In genomic region chr12:51694096-51694495, GRCm38 (mm10) we compare ENCODE assay signal across 11 mouse cellular contexts. TPM values are rescaled to one million over a fixed set of nuclear protein-coding genes. Genes with fewer than 3 reads are reported as not detected.
DNase-seq lines count a peak whose midpoint lies in the region; ATAC-seq and TF ChIP-seq lines count a peak whose summit lies in the region.
"Had no signal": no experiment of that assay in that cellular context is flagged by ENCODE, and none has a peak within 500 bp of the region (broad histone marks: within the 10 kb centered on the region; RNA-seq: fewer than 3 reads in every experiment).

No protein-coding gene starts in this region.

- ATAC-seq in heart, embryonic 14.5 days (ENCODE audit: insufficient number of reproducible peaks, insufficient read depth, low FRiP score, low read depth): no peak
- no peak for ATAC-seq in megakaryocyte, adult 5-6 weeks (ENCODE audit: poor library complexity, severe bottlenecking)
- no peak for ATAC-seq in intestine, postnatal 0 days
- no peak for ATAC-seq in stomach, postnatal 0 days (ENCODE audit: low FRiP score, low TSS enrichment)
- ATAC-seq in forebrain, embryonic 11.5 days (replicated peaks; ENCODE audit: low FRiP score): no peak
- ATAC-seq: forebrain, embryonic 13.5 days had no signal

- peaks cover 5 to 25% of the 10 kb centered on the region in 2 experiments; a peak in 3 of 4 replicates for H3K4me1 ChIP-seq in heart, embryonic 14.5 days (ENCODE audit: control insufficient read depth in 2 of 2, insufficient read depth in 2 of 2, low read length in 2 of 2)
- H3K4me1 ChIP-seq in megakaryocyte, embryonic 14.5 days: peaks cover 41% of the 10 kb centered on the region
- 0 out of 2 replicates have a peak, but pooled peaks cover 2% of the 10 kb centered on the region for H3K4me1 ChIP-seq in intestine, postnatal 0 days (replicated peaks; ENCODE audit: control insufficient read depth, insufficient read depth, low read length)
- H3K4me1 ChIP-seq in stomach, postnatal 0 days (replicated peaks; ENCODE audit: control insufficient read depth, insufficient read depth): no peaks in the 10 kb centered on the region
- no peaks in the 10 kb centered on the region for H3K4me1 ChIP-seq in forebrain, embryonic 11.5 days (replicated peaks; ENCODE audit: control insufficient read depth, insufficient read depth, low read length)

- intact Hi-C loops in heart, postnatal 36 days (cut with DNase I): loop anchor here (2.0 kb wide), 1 partner anchor 15 kb away; no protein-coding TSS in a partner anchor

- TF ChIP-seq EP300 in stomach, postnatal 0 days (optimal IDR thresholded peaks at IDR 0.05): no peak

- peak overlapping the region; percentile 3; the same call in 1 of the 2 replicates for H3K9ac ChIP-seq in heart, embryonic 14.5 days (ENCODE audit: low read length)
- no peak overlapping the region for H3K9ac ChIP-seq in intestine, postnatal 0 days (ENCODE audit: low read depth, low read length)
- no peak overlapping the region for H3K9ac ChIP-seq in stomach, postnatal 0 days (ENCODE audit: low read length)
- no peak overlapping the region for H3K9ac ChIP-seq in forebrain, embryonic 11.5 days (ENCODE audit: low read length)
- H3K9ac ChIP-seq: forebrain, embryonic 13.5 days had no signal

- TF ChIP-seq CTCF in intestine, postnatal 0 days (IDR thresholded peaks at IDR 0.05; ENCODE audit: low read depth): no peak
- TF ChIP-seq CTCF in stomach, postnatal 0 days (IDR thresholded peaks at IDR 0.05; ENCODE audit: low read depth): no peak

- H3K9me3 ChIP-seq in heart, embryonic 14.5 days (ENCODE audit: control insufficient read depth, low read length): no peaks in the 10 kb centered on the region
- peaks cover 4% of the 10 kb centered on the region for H3K9me3 ChIP-seq in megakaryocyte, embryonic 14.5 days
- H3K9me3 ChIP-seq in intestine, postnatal 0 days (ENCODE audit: control insufficient read depth): no peaks in the 10 kb centered on the region
- no peaks in the 10 kb centered on the region for H3K9me3 ChIP-seq in stomach, postnatal 0 days (ENCODE audit: control insufficient read depth, low read length)
- no peaks in the 10 kb centered on the region for H3K9me3 ChIP-seq in forebrain, embryonic 11.5 days (ENCODE audit: control insufficient read depth, low read length)
- H3K9me3 ChIP-seq: forebrain, embryonic 13.5 days had no signal

- no peaks in the 10 kb centered on the region for H3K36me3 ChIP-seq in heart, embryonic 14.5 days (ENCODE audit: control insufficient read depth, insufficient read depth, low read length)
- peaks cover 6% of the 10 kb centered on the region for H3K36me3 ChIP-seq in megakaryocyte, embryonic 14.5 days (replicated peaks; ENCODE audit: low read length)
- H3K36me3 ChIP-seq in intestine, postnatal 0 days (ENCODE audit: control insufficient read depth, insufficient read depth): no peaks in the 10 kb centered on the region
- no peaks in the 10 kb centered on the region for H3K36me3 ChIP-seq in stomach, postnatal 0 days (ENCODE audit: control insufficient read depth, insufficient read depth, low read length)
- H3K36me3 ChIP-seq in forebrain, embryonic 11.5 days (ENCODE audit: control insufficient read depth, insufficient read depth, low read length): no peaks in the 10 kb centered on the region

- no peak overlapping the region for H3K4me2 ChIP-seq in heart, embryonic 14.5 days (ENCODE audit: low read length)
- no peak overlapping the region for H3K4me2 ChIP-seq in intestine, postnatal 0 days (replicated peaks; ENCODE audit: low read depth)
- no peak overlapping the region for H3K4me2 ChIP-seq in stomach, postnatal 0 days (replicated peaks; ENCODE audit: low read depth)
- H3K4me2 ChIP-seq in forebrain, embryonic 11.5 days (ENCODE audit: low read depth, low read length, severe bottlenecking): no peak overlapping the region
- H3K4me2 ChIP-seq: forebrain, embryonic 13.5 days had no signal

- DNase-seq in heart, postnatal 36 days: no peak
- DNase-seq in stomach, postnatal 0 days (ENCODE audit: low spot score): no peak
- DNase-seq in adrenal gland, postnatal 25 days: no peak
- DNase-seq in forebrain, embryonic 11.5 days (ENCODE audit: low spot score): no peak
- DNase-seq: gastrocnemius, postnatal 14 days; lung, adult 18-20 months had no signal

- no peak overlapping the region for H3K4me3 ChIP-seq in heart, embryonic 14.5 days (ENCODE audit: control insufficient read depth in 1 of 2, insufficient read depth in 1 of 2, low read depth in 1 of 2, low read length in 2 of 2)
- peak overlapping the region; percentile 79 for H3K4me3 ChIP-seq in megakaryocyte, embryonic 14.5 days (replicated peaks)
- no peak overlapping the region for H3K4me3 ChIP-seq in intestine, postnatal 0 days (ENCODE audit: low read depth, low read length)
- H3K4me3 ChIP-seq in stomach, postnatal 0 days (ENCODE audit: low read depth, low read length): no peak overlapping the region
- H3K4me3 ChIP-seq in forebrain, embryonic 11.5 days (ENCODE audit: low read depth, low read length): no peak overlapping the region
- H3K4me3 ChIP-seq: forebrain, embryonic 13.5 days had no signal

- H3K27me3 ChIP-seq in heart, embryonic 14.5 days (ENCODE audit: control insufficient read depth, insufficient read depth, low read length): no peaks in the 10 kb centered on the region
- H3K27me3 ChIP-seq in megakaryocyte, embryonic 14.5 days (replicated peaks): no peaks in the 10 kb centered on the region
- H3K27me3 ChIP-seq in intestine, postnatal 0 days (replicated peaks; ENCODE audit: control insufficient read depth, insufficient read depth, low read length): no peaks in the 10 kb centered on the region
- no peaks in the 10 kb centered on the region for H3K27me3 ChIP-seq in stomach, postnatal 0 days (ENCODE audit: control insufficient read depth, insufficient read depth, low read length)
- H3K27me3 ChIP-seq in forebrain, embryonic 11.5 days (ENCODE audit: control insufficient read depth, insufficient read depth, low read length): no peaks in the 10 kb centered on the region
- H3K27me3 ChIP-seq: forebrain, embryonic 13.5 days had no signal

- H3K27ac ChIP-seq in heart, embryonic 14.5 days (replicated peaks in 1 of 2; ENCODE audit: control insufficient read depth in 1 of 2, insufficient read depth in 1 of 2, low read depth in 2 of 2, low read length in 2 of 2): peak overlapping the region; percentile 75 to 78
- H3K27ac ChIP-seq in intestine, postnatal 0 days (ENCODE audit: low read depth, low read length): peak overlapping the region; percentile 57
- H3K27ac ChIP-seq in stomach, postnatal 0 days (replicated peaks): peak overlapping the region; percentile 76
- no peak overlapping the region for H3K27ac ChIP-seq in forebrain, embryonic 11.5 days (ENCODE audit: low read depth, low read length)
- H3K27ac ChIP-seq: forebrain, embryonic 13.5 days had no signal

RNA-seq across cellular contexts. Expression of gene Strn3, which starts 2.4 kb away (rescaled TPM):
- polyA plus RNA-seq in heart, embryonic 14.5 days (2014; fragmentation: Nextera tagmentation; extraction: Ambion mirVana): 58.6 and 60.9 TPM in 2 replicates
- 100 to 1,000 TPM; 101 to 107 TPM for total RNA-seq in heart, postnatal 36 days (2021)
- polyA plus RNA-seq in megakaryocyte, embryonic 14.5 days (2012; ENCODE audit: insufficient read depth, low replicate concordance): 3.8 and 8.8 TPM in 2 replicates
- 28.1 and 31.0 TPM in 2 replicates for total RNA-seq in megakaryocyte, adult 5-6 weeks (2015)
- total RNA-seq in megakaryocyte, adult 5-6 weeks (2017): 49.2 and 59.5 TPM in 2 replicates
- polyA plus RNA-seq in intestine, postnatal 0 days (2015; fragmentation: Nextera tagmentation; extraction: Ambion mirVana): 22.2 and 22.9 TPM in 2 replicates
- polyA plus RNA-seq in stomach, postnatal 0 days (2015; fragmentation: Nextera tagmentation; extraction: Ambion mirVana): 25.7 and 26.0 TPM in 2 replicates
- 85.1 and 89.3 TPM in 2 replicates for total RNA-seq in adrenal gland, postnatal 25 days (2021)
- polyA plus RNA-seq in forebrain, embryonic 11.5 days (2014; fragmentation: Nextera tagmentation; extraction: Ambion mirVana): 56.3 and 58.4 TPM in 2 replicates

RNA-seq across cellular contexts. Expression of gene Ap4s1, which starts 3.3 kb away (rescaled TPM):
- polyA plus RNA-seq in heart, embryonic 14.5 days (2014; fragmentation: Nextera tagmentation; extraction: Ambion mirVana): 42.0 and 43.1 TPM in 2 replicates
- total RNA-seq in heart, postnatal 36 days (2021): 10 to 100 TPM; 52.6 to 57.2 TPM
- 27.7 and 51.5 TPM in 2 replicates for polyA plus RNA-seq in megakaryocyte, embryonic 14.5 days (2012; ENCODE audit: insufficient read depth, low replicate concordance)
- 40.4 and 41.6 TPM in 2 replicates for total RNA-seq in megakaryocyte, adult 5-6 weeks (2015)
- 27.2 and 33.9 TPM in 2 replicates for total RNA-seq in megakaryocyte, adult 5-6 weeks (2017)
- 24.0 and 25.7 TPM in 2 replicates for polyA plus RNA-seq in intestine, postnatal 0 days (2015; fragmentation: Nextera tagmentation; extraction: Ambion mirVana)
- polyA plus RNA-seq in stomach, postnatal 0 days (2015; fragmentation: Nextera tagmentation; extraction: Ambion mirVana): 28.8 and 30.3 TPM in 2 replicates
- 18.3 and 25.8 TPM in 2 replicates for total RNA-seq in adrenal gland, postnatal 25 days (2021)
- polyA plus RNA-seq in forebrain, embryonic 11.5 days (2014; fragmentation: Nextera tagmentation; extraction: Ambion mirVana): 47.5 and 53.7 TPM in 2 replicates
